Mouse (Mus musculus): ENCODE data around the gene Sprr2f. TPM values are rescaled to one million over a fixed set of nuclear protein-coding genes. Genes with fewer than 3 reads are reported as not detected.

Sprr2f gene
- polyA plus RNA-seq (2015; fragmentation: Nextera tagmentation; extraction: Ambion mirVana), result not detected in 2 replicates

DNA sequence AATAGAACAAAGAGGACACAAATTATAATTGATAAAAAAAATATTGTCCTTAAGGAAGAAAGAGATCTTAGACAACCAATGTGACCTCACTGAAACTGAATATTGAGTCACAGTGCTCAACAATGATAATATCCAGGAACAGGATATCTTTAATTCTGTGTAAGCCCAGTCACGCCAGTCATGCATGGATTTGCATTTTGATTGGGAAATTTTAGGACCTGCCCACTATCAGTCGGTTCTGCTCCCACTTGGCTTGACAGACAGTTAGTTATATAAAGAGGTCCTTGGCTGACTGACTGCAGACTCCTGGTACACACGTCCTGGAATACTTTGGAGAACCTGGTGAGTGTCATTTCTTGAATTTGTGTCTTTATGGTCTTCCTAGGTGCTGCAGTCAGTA lies at the start of gene Sprr2f:
Sprr2f (plus strand) TSS at position 301 of the 400 bp plus-strand sequence.
- Histone ChIP-seq H3K4me2 (ENCODE audit: low read depth, low read length) (no peak within 1 kb of the TSS), H3K4me1 (ENCODE audit: control insufficient read depth, low read depth, low read length) (no peaks in the 10 kb centered on the region), H3K27ac (ENCODE audit: low read length) (no peak within 1 kb of the TSS), H3K27me3 (ENCODE audit: control insufficient read depth, insufficient read depth, low read depth, low read length) (no peaks in the 10 kb centered on the region), H3K9ac (ENCODE audit: low read depth, low read length) (no peak within 1 kb of the TSS), H3K9me3 (replicated peaks; ENCODE audit: control insufficient read depth, low read length) (no peaks in the 10 kb centered on the region), H3K36me3 (ENCODE audit: control insufficient read depth, insufficient read depth) (no peaks in the 10 kb centered on the region), H3K4me3 (ENCODE audit: low read depth, low read length) (no peak within 1 kb of the TSS)
- ATAC-seq (ENCODE audit: low read depth), result no peak
- WGBS (ENCODE audit: insufficient replicate concordance), result 49% methylated on average over 3 of the region's 3 CpGs

DNA sequence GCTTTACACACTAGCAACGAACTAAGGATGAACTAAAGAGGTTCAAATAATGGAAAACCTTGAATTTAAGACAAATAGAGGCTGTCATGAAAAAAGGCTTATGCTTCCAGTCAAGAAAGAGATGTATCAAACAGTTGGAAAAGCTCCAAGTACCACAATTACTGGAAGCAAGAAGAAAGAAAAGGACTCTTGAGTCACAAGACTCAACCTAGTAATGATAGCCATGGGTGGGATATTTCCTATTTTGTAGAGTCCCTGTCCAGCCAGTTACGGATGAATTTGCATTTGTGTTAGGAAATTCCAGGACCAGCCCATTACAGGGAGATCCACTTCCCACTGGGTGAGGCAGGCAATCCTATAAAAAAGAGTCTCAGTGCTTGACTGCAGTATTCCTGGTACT lies 48.7 kb upstream of the Sprr2f start, which contains the start of gene Sprr2b:
Sprr2b (plus strand) TSS at position 301 of the 400 bp plus-strand sequence.
- 49% methylated on average over 2 of the region's 2 CpGs for WGBS (ENCODE audit: insufficient replicate concordance)
- Histone ChIP-seq H3K27ac (ENCODE audit: low read length) (no peak within 1 kb of the TSS), H3K4me2 (ENCODE audit: low read depth, low read length) (no peak within 1 kb of the TSS), H3K9ac (ENCODE audit: low read depth, low read length) (no peak within 1 kb of the TSS), H3K4me3 (ENCODE audit: low read depth, low read length) (no peak within 1 kb of the TSS), H3K9me3 (replicated peaks; ENCODE audit: control insufficient read depth, low read length) (no peaks in the 10 kb centered on the region), H3K4me1 (ENCODE audit: control insufficient read depth, low read depth, low read length) (no peaks in the 10 kb centered on the region), H3K27me3 (ENCODE audit: control insufficient read depth, insufficient read depth, low read depth, low read length) (no peaks in the 10 kb centered on the region), H3K36me3 (ENCODE audit: control insufficient read depth, insufficient read depth) (no peaks in the 10 kb centered on the region)
- ATAC-seq (ENCODE audit: low read depth), result no peak

- no peak overlapping the region for H3K9ac ChIP-seq (ENCODE audit: low read depth, low read length)
- WGBS (ENCODE audit: insufficient replicate concordance), result 55% methylated on average over 2 of the region's 2 CpGs
- no peaks in the 10 kb centered on the region for H3K9me3 ChIP-seq (replicated peaks; ENCODE audit: control insufficient read depth, low read length)
- H3K36me3 ChIP-seq (ENCODE audit: control insufficient read depth, insufficient read depth), result no peaks in the 10 kb centered on the region
- H3K27ac ChIP-seq (ENCODE audit: low read length), result no peak overlapping the region
- no peak overlapping the region for H3K4me3 ChIP-seq (ENCODE audit: low read depth, low read length)
- no peak overlapping the region for H3K4me2 ChIP-seq (ENCODE audit: low read depth, low read length)
- H3K4me1 ChIP-seq (ENCODE audit: control insufficient read depth, low read depth, low read length), result no peaks in the 10 kb centered on the region
- ATAC-seq (ENCODE audit: low read depth), result no peak
- no peaks in the 10 kb centered on the region for H3K27me3 ChIP-seq (ENCODE audit: control insufficient read depth, insufficient read depth, low read depth, low read length)
Observed at GRCm38 (mm10) chr3:92317384-92317783, 47.6 kb upstream of the Sprr2f start.

- WGBS (ENCODE audit: insufficient replicate concordance), result 54% methylated on average over 1 of the region's 1 CpGs
- Histone ChIP-seq H3K4me3 (ENCODE audit: low read depth, low read length) (no peak overlapping the region), H3K9ac (ENCODE audit: low read depth, low read length) (no peak overlapping the region), H3K4me1 (ENCODE audit: control insufficient read depth, low read depth, low read length) (no peaks in the 10 kb centered on the region), H3K36me3 (ENCODE audit: control insufficient read depth, insufficient read depth) (no peaks in the 10 kb centered on the region), H3K27me3 (ENCODE audit: control insufficient read depth, insufficient read depth, low read depth, low read length) (no peaks in the 10 kb centered on the region), H3K4me2 (ENCODE audit: low read depth, low read length) (no peak overlapping the region), H3K9me3 (replicated peaks; ENCODE audit: control insufficient read depth, low read length) (no peaks in the 10 kb centered on the region), H3K27ac (ENCODE audit: low read length) (no peak overlapping the region)
- ATAC-seq (ENCODE audit: low read depth), result no peak
Observed at GRCm38 (mm10) chr3:92336278-92336677, 28.7 kb upstream of the Sprr2f start.

DNA sequence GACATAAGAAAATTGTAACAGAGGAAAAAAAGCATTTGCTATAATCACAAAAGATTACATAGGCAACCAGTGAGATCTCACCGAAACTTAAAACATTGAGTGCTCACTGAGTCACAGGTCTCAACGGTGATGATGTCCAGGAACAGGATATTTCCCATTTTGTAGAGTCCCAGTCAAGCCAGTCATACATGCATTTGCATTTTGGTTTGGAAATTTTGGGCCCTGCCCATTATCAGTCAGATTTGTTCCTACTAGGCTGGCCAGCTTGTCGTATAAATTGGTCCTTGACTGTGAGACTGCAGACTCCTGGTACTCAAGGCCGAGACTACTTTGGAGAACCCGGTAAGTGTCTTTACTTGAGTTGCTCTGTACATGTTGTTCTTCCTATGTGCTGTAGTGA lies 26.1 kb upstream of the Sprr2f start, which contains the start of gene Sprr2d:
Sprr2d (plus strand) TSS at position 301 of the 400 bp plus-strand sequence.
- H3K4me3 ChIP-seq (ENCODE audit: low read depth, low read length), result no peak within 1 kb of the TSS
- no peak within 1 kb of the TSS for H3K4me2 ChIP-seq (ENCODE audit: low read depth, low read length)
- no peak within 1 kb of the TSS for H3K9ac ChIP-seq (ENCODE audit: low read depth, low read length)
- H3K9me3 ChIP-seq (replicated peaks; ENCODE audit: control insufficient read depth, low read length), result no peaks in the 10 kb centered on the region
- no peaks in the 10 kb centered on the region for H3K4me1 ChIP-seq (ENCODE audit: control insufficient read depth, low read depth, low read length)
- WGBS (ENCODE audit: insufficient replicate concordance), result 71% methylated on average over 5 of the region's 5 CpGs
- H3K27ac ChIP-seq (ENCODE audit: low read length), result no peak within 1 kb of the TSS
- no peaks in the 10 kb centered on the region for H3K36me3 ChIP-seq (ENCODE audit: control insufficient read depth, insufficient read depth)
- H3K27me3 ChIP-seq (ENCODE audit: control insufficient read depth, insufficient read depth, low read depth, low read length), result no peaks in the 10 kb centered on the region
- ATAC-seq (ENCODE audit: low read depth), result no peak

DNA sequence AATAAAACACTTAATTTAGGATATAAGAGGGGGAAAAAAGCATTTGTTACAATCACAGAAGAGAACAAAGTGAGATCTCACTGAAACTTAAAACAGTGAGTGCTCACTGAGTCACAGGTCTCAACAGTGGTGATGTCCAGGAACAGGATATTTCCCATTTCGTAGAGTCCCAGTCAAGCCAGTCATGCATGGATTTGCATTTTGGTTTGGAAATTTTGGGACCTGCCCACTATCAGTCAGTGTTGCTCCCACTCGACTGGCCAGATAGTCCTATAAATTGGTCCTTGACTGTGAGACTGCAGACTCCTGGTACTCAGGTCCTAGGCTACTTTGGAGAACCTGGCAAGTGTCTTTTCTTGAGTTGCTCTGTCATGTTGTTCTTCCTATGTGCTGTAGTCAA lies 13.1 kb upstream of the Sprr2f start, which contains the start of gene Sprr2e:
Sprr2e (plus strand) TSS at position 301 of the 400 bp plus-strand sequence.
- 42% methylated on average over 2 of the region's 2 CpGs for WGBS (ENCODE audit: insufficient replicate concordance)
- ATAC-seq (ENCODE audit: low read depth), result no peak
- Histone ChIP-seq H3K36me3 (ENCODE audit: control insufficient read depth, insufficient read depth) (no peaks in the 10 kb centered on the region), H3K4me1 (ENCODE audit: control insufficient read depth, low read depth, low read length) (no peaks in the 10 kb centered on the region), H3K27ac (ENCODE audit: low read length) (no peak within 1 kb of the TSS), H3K9ac (ENCODE audit: low read depth, low read length) (no peak within 1 kb of the TSS), H3K27me3 (ENCODE audit: control insufficient read depth, insufficient read depth, low read depth, low read length) (no peaks in the 10 kb centered on the region), H3K9me3 (replicated peaks; ENCODE audit: control insufficient read depth, low read length) (no peaks in the 10 kb centered on the region), H3K4me2 (ENCODE audit: low read depth, low read length) (no peak within 1 kb of the TSS), H3K4me3 (ENCODE audit: low read depth, low read length) (no peak within 1 kb of the TSS)

DNA sequence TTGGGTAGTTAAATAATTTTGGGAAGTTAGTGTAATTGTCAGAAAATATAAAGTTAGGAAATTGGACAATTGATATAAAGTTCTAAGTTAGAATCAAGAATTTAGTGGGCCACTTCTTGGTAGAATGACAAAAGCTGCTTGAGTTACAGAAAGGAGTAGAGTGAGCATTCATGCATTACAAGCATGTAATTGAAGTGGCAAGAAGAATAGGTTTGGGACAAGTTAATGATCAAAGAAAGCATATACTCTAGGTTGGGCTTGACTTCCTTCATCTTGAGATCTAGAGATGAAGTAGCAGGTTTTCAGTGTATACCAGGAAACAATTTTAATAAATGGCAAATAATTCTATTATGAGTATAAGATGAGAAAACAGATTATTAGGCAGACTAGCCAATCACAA lies 3.4 kb upstream of the Sprr2f start:
- H3K4me2 ChIP-seq (ENCODE audit: low read depth, low read length), result no peak overlapping the region
- H3K4me1 ChIP-seq (ENCODE audit: control insufficient read depth, low read depth, low read length), result no peaks in the 10 kb centered on the region
- no peak overlapping the region for H3K27ac ChIP-seq (ENCODE audit: low read length)
- H3K27me3 ChIP-seq (ENCODE audit: control insufficient read depth, insufficient read depth, low read depth, low read length), result no peaks in the 10 kb centered on the region
- no peak overlapping the region for H3K4me3 ChIP-seq (ENCODE audit: low read depth, low read length)
- no peaks in the 10 kb centered on the region for H3K36me3 ChIP-seq (ENCODE audit: control insufficient read depth, insufficient read depth)
- ATAC-seq (ENCODE audit: low read depth), result no peak
- no peaks in the 10 kb centered on the region for H3K9me3 ChIP-seq (replicated peaks; ENCODE audit: control insufficient read depth, low read length)
- H3K9ac ChIP-seq (ENCODE audit: low read depth, low read length), result no peak overlapping the region

DNA sequence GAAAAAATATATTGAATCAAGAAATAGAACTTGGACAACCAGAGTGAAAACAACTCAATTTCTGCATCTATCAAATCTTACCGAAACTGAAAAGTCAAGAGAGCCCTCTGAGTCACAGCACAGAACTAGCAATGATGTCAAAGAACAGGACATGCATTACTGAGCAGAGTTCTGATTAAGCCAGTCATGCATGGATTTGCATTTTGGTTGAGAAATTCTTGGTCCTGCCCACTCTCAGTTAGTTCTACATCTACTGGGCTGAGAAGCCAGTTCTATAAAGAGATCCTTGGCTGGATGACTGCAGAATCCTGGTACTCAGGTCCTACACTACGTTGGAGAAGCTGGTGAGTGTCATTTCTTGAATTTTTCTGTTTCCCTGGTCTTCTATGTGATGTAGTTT lies 8.6 kb downstream of the Sprr2f start:
- Histone ChIP-seq H3K27me3 (ENCODE audit: control insufficient read depth, insufficient read depth, low read depth, low read length) (no peaks in the 10 kb centered on the region), H3K4me1 (ENCODE audit: control insufficient read depth, low read depth, low read length) (no peaks in the 10 kb centered on the region), H3K27ac (ENCODE audit: low read length) (no peak overlapping the region), H3K4me2 (ENCODE audit: low read depth, low read length) (no peak overlapping the region), H3K4me3 (ENCODE audit: low read depth, low read length) (no peak overlapping the region), H3K36me3 (ENCODE audit: control insufficient read depth, insufficient read depth) (no peaks in the 10 kb centered on the region), H3K9ac (ENCODE audit: low read depth, low read length) (no peak overlapping the region), H3K9me3 (replicated peaks; ENCODE audit: control insufficient read depth, low read length) (no peaks in the 10 kb centered on the region)
- 39% methylated on average over 2 of the region's 2 CpGs for WGBS (ENCODE audit: insufficient replicate concordance)
- ATAC-seq (ENCODE audit: low read depth), result no peak

DNA sequence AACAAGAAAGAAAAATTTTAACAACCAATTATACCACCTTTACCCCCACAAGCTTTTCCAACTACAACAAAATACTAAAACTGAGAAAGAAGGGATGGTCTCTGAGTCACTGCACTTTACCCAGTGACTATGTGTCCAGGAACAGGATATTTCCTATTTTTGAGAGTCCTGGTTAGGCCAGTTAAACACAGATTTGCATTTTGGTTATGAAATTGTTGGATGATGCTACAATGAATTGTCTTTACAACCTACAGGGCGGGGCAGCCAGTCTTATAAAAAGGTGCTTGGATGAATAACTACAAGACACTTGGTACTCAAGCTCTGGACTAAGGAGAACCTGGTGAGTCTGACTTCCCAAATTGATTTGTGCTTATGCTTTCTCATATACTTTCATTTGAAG lies 20.4 kb downstream of the Sprr2f start, which contains the start of gene Sprr2h:
Sprr2h (plus strand) TSS at position 301 of the 400 bp plus-strand sequence.
- Histone ChIP-seq H3K27me3 (ENCODE audit: control insufficient read depth, insufficient read depth, low read depth, low read length) (no peaks in the 10 kb centered on the region), H3K4me1 (ENCODE audit: control insufficient read depth, low read depth, low read length) (no peaks in the 10 kb centered on the region), H3K4me3 (ENCODE audit: low read depth, low read length) (no peak within 1 kb of the TSS), H3K36me3 (ENCODE audit: control insufficient read depth, insufficient read depth) (no peaks in the 10 kb centered on the region), H3K27ac (ENCODE audit: low read length) (no peak within 1 kb of the TSS), H3K4me2 (ENCODE audit: low read depth, low read length) (no peak within 1 kb of the TSS), H3K9ac (ENCODE audit: low read depth, low read length) (no peak within 1 kb of the TSS), H3K9me3 (replicated peaks; ENCODE audit: control insufficient read depth, low read length) (no peaks in the 10 kb centered on the region)
- no peak for ATAC-seq (ENCODE audit: low read depth)
- WGBS (ENCODE audit: insufficient replicate concordance), result 50% methylated on average over 1 of the region's 1 CpGs
